Mouse (Mus musculus) mesoderm, embryonic 11.5 days (tissue): ENCODE data around the gene C1qa.

Experiments
- DNase-seq: peaks from one replicate; pipeline ENCODE4 v3.0.0-alpha.2; 2012; ENCODE audit warnings: low read depth, low spot score

Gene C1qa

DNA sequence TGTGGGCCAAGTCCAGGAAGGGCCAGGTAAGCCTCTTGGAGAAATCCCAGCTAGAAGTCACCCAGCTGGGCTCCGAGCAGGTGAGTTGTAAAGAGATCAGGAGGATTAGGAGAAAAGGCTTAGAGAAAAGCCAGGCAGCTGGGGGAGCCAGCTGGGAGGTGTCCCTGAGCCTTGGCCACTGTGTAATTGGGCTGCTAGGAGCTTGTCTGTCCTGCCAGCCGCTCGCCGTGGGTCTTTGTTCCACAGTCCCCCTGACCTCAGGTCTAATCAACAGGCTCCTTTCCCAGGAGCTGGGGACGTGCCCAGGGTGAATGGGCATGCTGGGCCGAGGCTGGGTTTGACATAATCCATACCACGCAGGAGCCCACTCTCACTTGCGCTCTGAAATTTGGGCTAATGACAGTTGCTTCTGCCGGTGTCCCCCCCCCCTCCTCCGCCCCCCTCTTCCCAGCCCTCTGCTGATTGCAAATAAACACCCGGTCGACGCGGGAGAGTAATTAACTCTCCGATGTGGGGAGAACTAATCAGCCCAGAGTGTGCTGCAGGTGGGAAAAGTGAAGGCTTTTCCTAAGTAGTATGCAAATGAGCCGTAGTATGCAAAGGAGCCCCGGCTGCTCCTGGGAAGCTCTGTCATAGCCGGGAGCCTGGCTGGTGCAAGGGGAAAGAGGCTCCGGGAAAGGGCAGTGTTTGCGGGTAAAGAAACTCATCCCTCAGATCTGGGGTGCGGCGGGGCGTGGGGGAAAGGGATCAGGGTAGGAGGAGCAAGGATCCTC, 6.3 kb upstream of the C1qa start:
- no peak for DNase-seq

GRCm38 (mm10) chr4:136899154-136899553, 551 bp upstream of the C1qa start:
- DNase-seq = no peak

GRCm38 (mm10) chr4:136898084-136898598, 462 bp downstream of the C1qa start:
- DNase-seq = no peak

DNA sequence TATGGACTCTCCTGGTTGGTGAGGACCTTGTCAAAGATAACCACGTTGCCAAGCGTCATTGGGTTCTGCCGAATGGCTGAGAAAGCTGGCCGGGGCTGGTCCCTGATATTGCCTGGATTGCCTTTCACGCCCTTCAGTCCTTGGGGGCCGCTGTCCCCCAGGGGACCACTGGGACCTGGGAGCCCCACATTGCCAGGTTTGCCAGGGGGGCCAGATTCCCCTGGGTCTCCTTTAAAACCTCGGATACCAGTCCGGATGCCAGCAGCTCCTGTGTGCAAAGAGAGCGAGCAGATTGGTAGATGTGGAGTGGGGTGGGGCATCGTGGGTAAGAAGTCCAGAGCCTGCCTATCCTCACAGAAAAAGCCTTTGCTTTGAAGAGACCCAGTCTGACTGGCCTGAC, 2.1 kb downstream of the C1qa start:
- DNase-seq = no peak

DNA sequence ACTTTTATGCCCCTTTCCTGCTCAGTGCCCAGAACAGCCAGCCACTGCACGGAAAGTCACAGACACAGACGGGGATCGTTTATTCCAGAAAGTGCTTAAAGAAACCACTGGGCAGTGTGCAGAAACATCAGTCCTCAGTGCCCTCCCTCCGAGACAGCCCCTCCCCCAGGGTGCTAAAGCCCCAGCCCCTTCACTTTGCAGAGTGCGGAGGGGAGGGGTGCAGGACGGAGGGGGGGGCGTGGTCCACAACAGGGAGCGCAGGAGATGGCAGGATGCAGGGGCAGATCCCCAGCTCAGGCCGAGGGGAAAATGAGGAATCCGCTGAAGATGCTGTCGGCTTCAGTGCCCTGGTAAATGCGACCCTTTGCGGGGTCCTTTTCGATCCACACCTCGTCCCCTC, 2.7 kb downstream of the C1qa start:
- DNase-seq = no peak

DNA sequence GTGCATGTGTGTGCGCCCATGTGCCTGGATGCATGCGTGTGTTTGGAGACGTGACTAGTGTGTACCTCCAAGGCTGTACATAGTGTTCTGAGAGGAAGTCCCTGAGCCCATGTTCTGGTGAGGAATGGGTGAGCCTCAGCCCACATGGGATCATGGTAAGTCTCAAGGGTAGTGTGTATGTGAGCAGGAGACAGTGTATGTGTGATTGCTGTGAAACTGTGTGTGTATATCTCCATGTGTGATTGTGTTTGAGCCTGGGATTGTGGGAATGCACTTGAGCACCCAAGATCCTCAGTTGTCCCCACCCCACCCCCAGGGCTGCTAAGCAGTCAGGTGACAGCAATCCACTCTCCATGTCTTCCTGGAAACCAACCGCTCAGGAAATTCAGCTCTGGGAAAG, 3.8 kb downstream of the C1qa start:
- no peak for DNase-seq

DNA sequence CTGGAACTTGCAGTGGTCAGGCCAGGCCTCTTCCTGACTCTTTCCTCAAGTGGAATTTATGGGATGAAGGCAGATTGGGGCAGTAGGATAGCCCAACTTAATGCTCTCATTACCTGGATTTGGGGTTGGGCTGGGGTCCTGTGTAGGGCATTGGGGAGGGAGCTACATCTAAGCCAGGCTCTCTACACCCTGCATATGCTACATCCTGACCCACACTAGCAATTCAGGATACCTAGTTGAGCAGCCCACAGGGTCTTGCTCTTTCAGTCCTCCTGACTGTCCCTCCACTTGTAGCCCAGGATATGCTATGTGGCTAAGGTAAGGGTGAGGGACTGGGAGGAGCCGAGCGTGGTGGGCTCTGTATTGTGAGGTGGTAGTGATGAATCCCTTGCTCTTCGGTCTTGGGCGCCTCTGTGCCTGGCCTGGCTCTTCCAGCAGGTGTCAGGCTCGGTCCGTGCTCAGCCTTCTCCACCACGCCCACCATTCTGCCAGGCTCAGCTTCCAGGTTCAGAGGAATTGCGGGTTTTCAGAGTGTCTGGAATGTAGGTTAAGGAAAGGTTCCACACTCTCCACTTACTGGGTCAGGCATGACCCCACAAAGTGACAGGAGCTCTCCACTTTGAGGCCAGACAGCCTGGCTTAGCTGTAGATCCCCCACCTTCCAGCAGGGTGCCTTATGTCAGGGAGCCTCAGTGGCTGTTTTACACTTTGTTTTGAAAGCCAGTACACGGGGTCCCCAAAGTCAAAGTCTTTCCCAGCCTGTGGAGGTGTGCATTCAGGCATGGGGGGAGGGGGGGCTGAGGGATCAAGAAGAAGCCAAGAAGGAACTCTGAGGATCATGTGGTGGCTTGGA, 4.7 kb downstream of the C1qa start:
- DNase-seq = peak; percentile 59

DNA sequence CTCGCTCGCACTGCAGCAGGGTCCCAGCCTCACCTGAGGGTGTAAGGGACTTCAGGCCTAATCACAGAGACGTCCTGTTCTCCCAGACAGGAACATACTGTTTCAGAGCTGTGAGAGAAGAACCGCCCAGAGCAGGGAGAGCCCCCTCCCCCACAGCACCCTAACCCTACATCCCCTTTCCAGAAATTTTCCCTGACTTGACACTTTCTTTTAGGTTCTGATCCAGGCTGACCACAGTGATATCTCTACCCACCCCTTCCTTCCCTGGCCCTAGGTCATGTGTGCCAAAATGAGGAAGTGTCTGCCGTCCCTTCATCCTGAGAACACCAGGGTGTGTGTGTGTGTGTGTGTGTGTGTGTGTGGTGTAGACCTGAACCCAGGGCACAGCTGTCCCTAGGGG, 5.8 kb downstream of the C1qa start, which contains the start of gene C1qc:
TSS of gene C1qc (minus strand) at position 255 of the 400 bp plus-strand sequence.
- no peak for DNase-seq

DNA sequence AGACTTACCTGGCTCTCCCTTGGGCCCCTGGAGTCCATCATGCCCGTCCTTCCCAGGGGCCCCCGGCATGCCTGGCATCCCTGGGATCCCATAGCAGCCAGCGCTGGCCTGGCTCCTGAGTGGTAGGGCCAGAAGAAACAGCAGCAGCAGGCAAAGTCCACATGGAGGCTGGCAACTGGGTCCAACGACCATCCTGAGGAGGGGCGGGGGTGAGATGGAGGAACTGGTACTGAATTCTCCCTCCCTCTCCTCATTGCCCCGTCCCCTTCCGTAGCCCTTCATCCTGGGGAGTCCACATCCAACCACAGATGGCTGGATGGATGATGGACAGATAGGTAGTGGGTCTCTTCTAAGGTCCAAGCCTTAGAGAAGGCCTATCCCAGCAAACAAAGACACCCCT, 6.2 kb downstream of the C1qa start:
- no peak for DNase-seq

GRCm38 (mm10) chr4:136891115-136891514, 7.5 kb downstream of the C1qa start:
- no peak for DNase-seq

GRCm38 (mm10) chr4:136889981-136890380, 8.6 kb downstream of the C1qa start:
- DNase-seq = no peak

- DNase-seq = no peak
Observed at GRCm38 (mm10) chr4:136887714-136888113, 10.9 kb downstream of the C1qa start.

GRCm38 (mm10) chr4:136886101-136886500, 12.5 kb downstream of the C1qa start, which contains the start of gene C1qb:
C1qb (minus strand) TSS chr4:136886187.
- DNase-seq = no peak

GRCm38 (mm10) chr4:136878601-136879000, 20.0 kb downstream of the C1qa start:
- peak; percentile 22 for DNase-seq

DNA sequence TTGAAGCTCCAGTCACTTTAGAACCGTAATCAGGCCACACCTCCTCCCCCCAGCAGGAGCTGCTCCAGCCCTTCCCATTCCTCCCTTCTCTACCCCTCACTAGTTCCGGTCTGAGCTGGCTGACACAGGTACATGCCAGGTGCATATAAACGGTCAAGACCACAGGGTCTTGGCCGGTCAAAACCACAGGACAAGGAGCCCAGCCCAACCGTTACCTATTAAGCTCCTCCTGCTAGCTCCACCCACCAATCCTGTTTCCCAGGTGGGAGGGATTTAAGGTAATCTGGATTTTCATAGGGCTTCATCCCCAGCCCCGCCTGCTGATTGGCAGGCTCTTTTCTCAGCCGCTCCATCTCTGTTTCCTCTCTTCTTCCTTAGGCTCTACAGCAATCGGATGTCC, 20.4 kb downstream of the C1qa start:
- DNase-seq = peak; percentile 23

DNA sequence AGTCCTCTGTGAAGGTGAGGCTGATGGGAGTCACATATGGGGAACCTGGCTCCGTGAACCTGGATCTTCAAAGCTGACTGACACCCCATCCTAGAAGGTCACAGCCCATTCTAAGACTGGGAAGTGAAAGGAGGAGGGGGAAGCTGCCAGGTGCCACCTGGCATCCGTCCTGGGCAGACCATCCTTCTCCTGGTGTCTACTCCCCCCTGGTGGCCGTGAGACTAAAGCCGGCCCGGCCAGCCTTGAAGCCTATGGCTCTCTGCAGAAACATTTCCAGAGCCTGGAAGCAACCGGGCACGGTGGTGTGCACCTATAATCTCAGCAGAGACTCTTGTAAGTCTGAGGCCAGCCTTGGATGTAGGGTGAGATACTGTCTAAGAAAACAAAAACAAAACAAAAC, 21.6 kb downstream of the C1qa start:
- DNase-seq = peak; percentile 59

- no peak for DNase-seq
Observed at GRCm38 (mm10) chr4:136875012-136875411, 23.6 kb downstream of the C1qa start.

DNA sequence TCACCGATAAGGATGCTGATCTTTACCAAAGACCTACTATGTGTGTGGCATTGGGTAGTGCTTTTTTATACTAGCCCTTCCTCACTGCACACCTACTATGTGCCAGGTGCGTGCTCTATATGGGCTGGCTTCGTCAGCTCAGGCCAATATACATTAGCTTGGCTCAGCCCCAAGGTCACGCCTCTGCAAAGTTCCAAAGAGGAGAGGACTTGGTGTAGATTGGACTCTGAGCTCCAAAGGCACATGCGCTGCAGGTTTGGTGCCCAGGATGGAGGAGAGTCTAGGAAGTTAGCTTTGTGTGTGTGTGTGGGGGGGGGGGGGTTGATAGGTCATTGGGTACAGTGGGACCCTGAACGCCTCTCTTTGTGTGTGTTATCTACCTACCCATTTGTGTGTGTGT, 30.2 kb downstream of the C1qa start:
- DNase-seq = no peak

DNA sequence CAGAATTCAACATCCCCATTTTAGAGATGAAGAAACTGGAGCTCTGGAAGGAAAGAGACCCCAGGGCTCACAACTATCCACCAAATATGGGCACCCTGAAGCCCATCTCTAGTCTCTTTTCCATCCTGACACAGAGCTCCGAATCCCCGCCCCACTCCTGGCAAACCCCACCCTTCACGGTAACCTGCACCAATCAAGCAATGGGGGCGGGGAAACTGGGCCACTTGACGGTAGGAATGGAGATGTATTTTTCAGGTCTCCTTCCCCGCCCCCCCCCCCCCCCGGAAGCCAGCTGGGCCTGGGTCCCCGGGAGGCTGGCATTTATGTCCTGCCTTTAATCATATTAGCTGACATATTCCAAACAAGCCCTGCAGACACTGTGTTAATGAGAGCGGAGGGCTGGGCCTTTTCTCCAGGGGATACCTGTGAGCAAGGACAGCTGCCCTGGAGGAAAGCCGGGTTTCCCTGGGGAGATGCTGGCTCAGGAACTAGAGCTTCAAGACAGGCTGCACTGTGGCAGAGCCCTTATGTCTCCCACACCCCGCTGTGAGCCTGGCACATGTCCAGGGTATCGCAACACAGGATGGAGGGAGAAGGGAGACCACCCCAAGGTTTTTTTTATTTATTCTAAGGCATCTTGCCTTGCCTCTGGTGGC, 30.8 kb downstream of the C1qa start:
- peak; percentile 56 for DNase-seq

- DNase-seq = peak; percentile 31
Observed at GRCm38 (mm10) chr4:136865531-136865930, 33.1 kb downstream of the C1qa start.

- DNase-seq = peak; percentile 91
Observed at GRCm38 (mm10) chr4:136864751-136865470, 33.7 kb downstream of the C1qa start.
